Mouse (Mus musculus) lung, postnatal 0 days (tissue): ENCODE results near the gene Kcp.

ENCODE experiments used
- CTCF ChIP-seq: IDR thresholded peaks from 2 replicates; pipeline ENCODE4 v1.5.1; 2016; ENCODE audit warnings: antibody characterized with exemption, mild to moderate bottlenecking
- EP300 ChIP-seq: IDR thresholded peaks from 2 replicates; pipeline ENCODE4 v1.6.1; 2016; ENCODE audit warnings: antibody characterized with exemption, mild to moderate bottlenecking, control low read depth

DNA sequence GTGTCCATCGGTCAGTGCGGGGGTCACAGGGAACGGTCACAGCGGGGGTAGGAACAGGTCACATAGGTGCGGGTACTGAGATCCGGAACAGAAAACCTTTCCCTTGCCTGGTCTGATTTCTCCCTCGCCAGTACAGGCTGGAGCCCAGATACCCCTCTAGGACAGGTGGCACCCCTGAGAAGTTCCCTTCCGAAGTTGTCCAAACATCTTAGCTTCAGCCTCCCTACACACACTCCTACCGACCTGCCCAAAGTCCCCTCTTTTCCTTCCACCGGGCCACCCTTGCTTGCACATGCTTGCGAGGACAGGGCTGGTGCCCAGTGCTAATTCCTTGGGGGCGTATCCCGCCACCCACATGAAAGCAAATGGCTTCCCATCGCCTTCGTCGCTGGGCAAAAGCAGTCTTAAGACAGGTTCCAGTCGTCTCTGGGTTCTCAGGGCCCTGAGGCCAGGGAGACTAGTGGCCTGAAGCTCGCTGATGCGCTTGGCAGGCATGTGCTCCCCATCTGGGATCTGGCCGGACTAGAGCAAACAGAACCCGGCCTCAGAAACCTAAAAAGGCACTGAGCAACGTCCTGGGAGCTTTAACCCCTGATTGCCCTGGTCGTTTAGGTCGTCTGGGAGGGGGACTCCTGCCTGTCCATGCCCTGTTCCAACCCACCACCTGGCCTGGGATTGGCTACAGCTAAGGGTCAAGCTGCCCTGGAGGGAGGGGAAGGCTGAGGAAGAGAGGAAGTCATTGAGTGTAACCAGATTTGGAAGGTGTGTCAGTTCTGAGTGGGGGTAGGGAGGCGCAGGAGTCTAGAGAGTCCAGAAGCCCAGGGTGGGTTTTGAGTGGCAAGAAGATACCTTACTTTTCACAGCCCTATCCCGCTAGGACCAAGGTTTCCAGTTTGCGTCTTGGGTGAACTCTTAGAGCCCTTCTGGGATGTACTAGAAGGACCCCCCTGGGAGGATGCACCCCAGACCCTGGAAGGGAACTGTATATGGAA lies 73.7 kb downstream of the Kcp start:
- TF ChIP-seq EP300: no peak
- TF ChIP-seq CTCF: no peak
